Mouse (Mus musculus) heart, adult 8-10 months (tissue): Measurements from ENCODE around the gene Lman2. TPM values are rescaled to one million over a fixed set of nuclear protein-coding genes. Genes with fewer than 3 reads are reported as not detected.

Experiments
- DNase-seq: peaks from one replicate; pipeline ENCODE4 v3.0.0; 2022; ENCODE audit warnings: low spot score
- total RNA-seq, 4 experiments: library from RNA; stranded (reverse); gene quantifications; 2 replicates each; pipeline ENCODE4 v1.2.4; 2022

Gene Lman2
- total RNA-seq, result 10 to 100 TPM; 50.1 to 52.8 (median 51.7) TPM

GRCm38 (mm10) chr13:55362453-55363060, at the start of gene Lman2:
Lman2 (minus strand) TSS chr13:55362783.
- peak; percentile 98 for DNase-seq

GRCm38 (mm10) chr13:55411826-55412225, 49.2 kb upstream of the Lman2 start:
- DNase-seq, result no peak

GRCm38 (mm10) chr13:55408546-55409120, 46.0 kb upstream of the Lman2 start:
- DNase-seq, result no peak

GRCm38 (mm10) chr13:55407341-55407740, 44.8 kb upstream of the Lman2 start:
- DNase-seq, result no peak

GRCm38 (mm10) chr13:55405783-55406390, 43.3 kb upstream of the Lman2 start:
- no peak for DNase-seq

- peak; percentile 68 for DNase-seq
Measured at GRCm38 (mm10) chr13:55404853-55405782, 42.5 kb upstream of the Lman2 start.

GRCm38 (mm10) chr13:55403935-55404852, 41.6 kb upstream of the Lman2 start:
- no peak for DNase-seq

GRCm38 (mm10) chr13:55403266-55403665, 40.7 kb upstream of the Lman2 start:
- DNase-seq, result no peak

- no peak for DNase-seq
Measured at GRCm38 (mm10) chr13:55400039-55400346, 37.4 kb upstream of the Lman2 start.

- no peak for DNase-seq
Measured at GRCm38 (mm10) chr13:55399300-55400038, 36.9 kb upstream of the Lman2 start.

GRCm38 (mm10) chr13:55398088-55398487, 35.5 kb upstream of the Lman2 start, which contains the start of gene Slc34a1:
Slc34a1 (plus strand) TSS chr13:55398187.
- DNase-seq, result no peak

GRCm38 (mm10) chr13:55392933-55393332, 30.4 kb upstream of the Lman2 start:
- DNase-seq, result no peak

- no peak for DNase-seq
Measured at GRCm38 (mm10) chr13:55391626-55392029, 29.0 kb upstream of the Lman2 start.

- DNase-seq, result no peak
Measured at GRCm38 (mm10) chr13:55390644-55391043, 28.1 kb upstream of the Lman2 start.

- DNase-seq, result no peak
Measured at GRCm38 (mm10) chr13:55381790-55382189, 19.2 kb upstream of the Lman2 start.

GRCm38 (mm10) chr13:55378907-55379580, 16.5 kb upstream of the Lman2 start:
- no peak for DNase-seq

GRCm38 (mm10) chr13:55375877-55376276, 13.3 kb upstream of the Lman2 start:
- DNase-seq, result no peak

- no peak for DNase-seq
Measured at GRCm38 (mm10) chr13:55374206-55374924, 11.8 kb upstream of the Lman2 start.

- no peak for DNase-seq
Measured at GRCm38 (mm10) chr13:55371740-55372139, 9.2 kb upstream of the Lman2 start.
